Mouse (Mus musculus): ENCODE results near the gene Csrp1. TPM values are rescaled to one million over a fixed set of nuclear protein-coding genes. Genes with fewer than 3 reads are reported as not detected.
A peak's percentile ranks its signal among the peaks of the same experiment; 100 is the strongest.

Csrp1 gene
- polyA plus RNA-seq, 1 experiment from 2014 or later, result 34.1 TPM

DNA sequence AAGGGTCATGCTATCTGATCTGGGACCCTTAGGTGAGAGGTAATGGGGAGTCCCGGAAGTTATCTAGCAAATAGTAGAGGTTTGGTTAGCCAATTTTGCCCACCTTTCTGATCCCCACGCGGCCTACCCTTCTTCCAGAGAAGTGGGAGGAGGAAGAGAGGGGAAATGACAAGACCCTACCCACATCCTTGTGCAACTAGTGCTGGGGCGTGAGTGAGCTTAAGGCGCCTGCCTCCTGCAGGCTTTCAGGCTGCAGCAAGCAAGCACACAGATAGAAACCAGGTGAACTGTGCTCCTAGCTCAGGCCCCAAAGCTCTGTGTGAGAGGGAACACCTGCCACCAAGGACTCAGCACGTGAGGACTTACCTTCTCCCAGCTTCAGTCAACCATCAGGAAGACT lies 31.2 kb upstream of the Csrp1 start:
- DNase-seq (ENCODE audit: low spot score, missing footprints) (peak; percentile 89), ATAC-seq (ENCODE audit: low FRiP score) (no peak)
- Histone ChIP-seq H3K9ac (ENCODE audit: low read length) (peak overlapping the region; percentile 80; the same call in 1 of the 2 replicates), H3K9me3 (ENCODE audit: control insufficient read depth, low read length) (no peaks in the 10 kb centered on the region), H3K4me3 (ENCODE audit: low read depth, low read length) (peak overlapping the region; percentile 61), H3K4me1 (ENCODE audit: control insufficient read depth, insufficient read depth, low read length) (peaks cover 3% of the 10 kb centered on the region), H3K27me3 (ENCODE audit: control insufficient read depth, insufficient read depth, low read length) (peaks cover 40% of the 10 kb centered on the region), H3K36me3 (ENCODE audit: control insufficient read depth, insufficient read depth, low read length) (no peaks in the 10 kb centered on the region), H3K4me2 (peak overlapping the region; percentile 97), H3K27ac (ENCODE audit: low read depth, low read length) (no peak overlapping the region)
- whole genome bisulfite sequencing, result 8% methylated on average over 6 of the region's 6 CpGs

DNA sequence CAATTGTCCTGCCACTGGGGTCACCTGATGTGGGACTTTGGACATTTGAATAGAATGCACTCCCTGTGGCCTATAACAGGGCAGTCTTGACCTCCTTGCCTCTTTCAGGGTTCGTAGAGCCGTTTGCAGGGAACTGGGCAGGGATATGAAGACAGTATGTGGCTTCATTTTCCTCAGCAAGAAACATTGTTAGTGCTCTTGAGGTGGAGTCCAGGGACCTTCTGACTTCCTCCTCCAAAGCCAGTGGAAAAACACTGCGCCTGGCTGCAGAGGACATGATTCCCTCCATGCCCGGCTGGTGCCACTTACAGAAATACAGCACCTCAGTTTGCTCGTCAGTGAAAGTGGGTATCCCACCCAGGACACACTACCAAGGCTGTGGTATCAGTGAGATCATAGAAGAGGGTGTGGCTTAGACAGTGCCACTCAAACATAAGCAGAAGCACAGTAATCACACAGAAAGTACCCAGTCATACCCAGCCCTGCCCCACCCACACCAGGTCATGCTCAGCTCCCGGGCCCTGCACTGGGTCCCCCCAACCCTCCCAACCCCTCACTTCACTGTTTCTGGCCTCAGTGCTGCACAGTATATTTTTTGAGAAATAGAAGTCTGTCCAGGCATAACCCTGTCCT lies 29.0 kb upstream of the Csrp1 start:
- no peak overlapping the region for H3K4me3 ChIP-seq (ENCODE audit: low read depth, low read length)
- H3K27me3 ChIP-seq (ENCODE audit: control insufficient read depth, insufficient read depth, low read length), result peaks cover 30% of the 10 kb centered on the region
- H3K27ac ChIP-seq (ENCODE audit: low read depth, low read length), result no peak overlapping the region
- ATAC-seq (ENCODE audit: low FRiP score), result no peak
- no peak overlapping the region for H3K9ac ChIP-seq (ENCODE audit: low read length)
- peaks cover 3% of the 10 kb centered on the region for H3K4me1 ChIP-seq (ENCODE audit: control insufficient read depth, insufficient read depth, low read length)
- no peak overlapping the region for H3K4me2 ChIP-seq
- 76% methylated on average over 6 of the region's 6 CpGs for WGBS
- no peaks in the 10 kb centered on the region for H3K36me3 ChIP-seq (ENCODE audit: control insufficient read depth, insufficient read depth, low read length)
- no peak for DNase-seq (ENCODE audit: low spot score, missing footprints)
- no peaks in the 10 kb centered on the region for H3K9me3 ChIP-seq (ENCODE audit: control insufficient read depth, low read length)

DNA sequence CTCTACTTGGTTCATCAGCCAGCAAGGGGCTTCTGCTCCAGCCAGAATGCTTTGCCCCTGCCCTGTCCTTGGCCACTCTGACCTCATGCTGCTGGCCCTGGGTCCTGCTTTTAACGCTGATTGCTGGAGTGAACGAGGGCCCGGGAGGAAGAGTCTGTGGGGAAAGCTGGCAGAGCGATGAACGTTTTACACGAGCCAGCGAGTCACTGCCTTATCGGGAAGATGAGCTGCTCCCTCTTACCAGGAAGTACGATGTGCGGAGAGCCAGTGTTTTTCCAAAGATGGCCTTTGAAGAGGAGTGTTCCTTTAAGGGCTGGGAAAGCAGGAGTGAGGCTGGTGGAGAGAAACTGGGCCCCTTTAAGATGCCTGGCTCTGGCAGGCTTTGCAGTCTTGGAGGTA lies 28.4 kb upstream of the Csrp1 start:
- Histone ChIP-seq H3K9me3 (ENCODE audit: control insufficient read depth, low read length) (no peaks in the 10 kb centered on the region), H3K9ac (ENCODE audit: low read length) (no peak overlapping the region), H3K27me3 (ENCODE audit: control insufficient read depth, insufficient read depth, low read length) (peaks cover 24% of the 10 kb centered on the region), H3K27ac (ENCODE audit: low read depth, low read length) (no peak overlapping the region), H3K4me2 (no peak overlapping the region), H3K4me3 (ENCODE audit: low read depth, low read length) (no peak overlapping the region), H3K36me3 (ENCODE audit: control insufficient read depth, insufficient read depth, low read length) (no peaks in the 10 kb centered on the region), H3K4me1 (ENCODE audit: control insufficient read depth, insufficient read depth, low read length) (peaks cover 3% of the 10 kb centered on the region)
- ATAC-seq (ENCODE audit: low FRiP score) (no peak), DNase-seq (ENCODE audit: low spot score, missing footprints) (no peak)
- 64% methylated on average over 10 of the region's 10 CpGs for WGBS

DNA sequence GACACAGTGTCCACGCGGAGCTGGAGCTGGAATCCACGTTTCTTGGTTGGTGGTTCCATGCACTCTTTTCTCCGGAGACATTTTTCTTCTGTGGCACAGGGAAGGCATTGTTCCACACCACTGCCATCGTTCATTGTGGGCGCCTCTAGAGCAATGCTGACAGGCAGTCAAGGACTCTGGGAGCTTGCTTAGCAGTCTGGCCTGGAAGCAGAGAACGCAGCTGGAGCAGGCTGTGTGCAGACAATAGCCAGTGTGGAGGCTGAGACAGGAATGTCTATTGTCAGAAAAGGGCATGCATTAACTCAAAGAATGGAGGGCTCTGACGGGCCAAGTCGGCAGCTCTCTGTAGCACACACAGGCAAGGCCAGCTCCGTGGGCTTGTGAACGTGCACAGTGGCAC lies 25.7 kb upstream of the Csrp1 start:
- ATAC-seq (ENCODE audit: low FRiP score) (no peak), DNase-seq (ENCODE audit: low spot score, missing footprints) (no peak)
- Histone ChIP-seq H3K4me1 (ENCODE audit: control insufficient read depth, insufficient read depth, low read length) (peaks cover 6% of the 10 kb centered on the region), H3K27me3 (ENCODE audit: control insufficient read depth, insufficient read depth, low read length) (peaks cover 13% of the 10 kb centered on the region), H3K4me2 (no peak overlapping the region), H3K9me3 (ENCODE audit: control insufficient read depth, low read length) (no peaks in the 10 kb centered on the region), H3K4me3 (ENCODE audit: low read depth, low read length) (no peak overlapping the region), H3K9ac (ENCODE audit: low read length) (no peak overlapping the region), H3K36me3 (ENCODE audit: control insufficient read depth, insufficient read depth, low read length) (no peaks in the 10 kb centered on the region), H3K27ac (ENCODE audit: low read depth, low read length) (no peak overlapping the region)
- WGBS, result 68% methylated on average over 11 of the region's 11 CpGs

DNA sequence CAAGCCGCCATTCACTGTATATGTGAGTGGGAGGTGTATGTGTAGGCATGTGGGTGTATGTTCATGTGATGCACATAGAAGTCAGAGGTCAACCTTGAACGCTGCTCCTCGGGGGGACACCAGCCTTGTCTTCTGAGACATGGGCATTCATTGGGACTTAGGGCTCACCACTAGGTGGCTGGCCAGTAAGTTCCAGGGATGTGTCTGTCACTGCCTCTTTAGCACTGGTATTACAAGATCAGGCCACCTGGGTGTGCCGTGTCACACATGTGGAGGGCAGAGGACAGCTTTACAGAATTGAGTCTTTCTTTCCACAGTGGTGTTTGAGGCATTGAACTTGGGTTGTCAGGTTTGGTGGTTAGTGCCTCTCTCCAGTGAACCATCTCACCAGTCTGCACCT lies 22.4 kb upstream of the Csrp1 start:
- H3K4me3 ChIP-seq (ENCODE audit: low read depth, low read length), result no peak overlapping the region
- no peak overlapping the region for H3K27ac ChIP-seq (ENCODE audit: low read depth, low read length)
- peaks cover 6% of the 10 kb centered on the region for H3K4me1 ChIP-seq (ENCODE audit: control insufficient read depth, insufficient read depth, low read length)
- H3K9ac ChIP-seq (ENCODE audit: low read length), result no peak overlapping the region
- DNase-seq (ENCODE audit: low spot score, missing footprints) (no peak), ATAC-seq (ENCODE audit: low FRiP score) (no peak)
- no peak overlapping the region for H3K4me2 ChIP-seq
- H3K27me3 ChIP-seq (ENCODE audit: control insufficient read depth, insufficient read depth, low read length), result peaks cover 5% of the 10 kb centered on the region; the same call in 1 of the 2 replicates
- H3K36me3 ChIP-seq (ENCODE audit: control insufficient read depth, insufficient read depth, low read length), result no peaks in the 10 kb centered on the region
- H3K9me3 ChIP-seq (ENCODE audit: control insufficient read depth, low read length), result no peaks in the 10 kb centered on the region
- WGBS, result 76% methylated on average over 4 of the region's 4 CpGs

DNA sequence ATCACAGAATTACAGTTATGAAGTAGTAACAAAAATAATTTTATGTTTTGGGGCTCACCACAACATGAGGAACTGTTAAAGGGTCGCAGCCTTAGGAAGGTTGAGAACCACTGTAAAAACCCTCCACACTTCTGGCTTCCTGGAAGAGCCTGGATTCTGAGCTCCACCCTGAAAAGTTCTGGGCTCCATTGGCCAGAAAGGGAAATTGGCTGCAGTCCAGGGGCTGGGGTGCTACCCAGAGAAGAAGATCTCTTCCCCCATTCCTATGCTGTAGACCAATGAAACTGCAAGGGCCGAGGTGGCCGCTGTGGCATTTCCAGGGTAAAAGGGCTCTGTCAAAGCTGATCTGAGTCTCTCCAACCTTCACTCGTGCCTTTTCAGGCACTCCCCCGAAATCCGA lies 21.8 kb upstream of the Csrp1 start:
- ATAC-seq (ENCODE audit: low FRiP score) (no peak), DNase-seq (ENCODE audit: low spot score, missing footprints) (no peak)
- H3K9me3 ChIP-seq (ENCODE audit: control insufficient read depth, low read length), result no peaks in the 10 kb centered on the region
- H3K9ac ChIP-seq (ENCODE audit: low read length), result no peak overlapping the region
- H3K36me3 ChIP-seq (ENCODE audit: control insufficient read depth, insufficient read depth, low read length), result no peaks in the 10 kb centered on the region
- H3K4me3 ChIP-seq (ENCODE audit: low read depth, low read length), result no peak overlapping the region
- H3K4me2 ChIP-seq, result no peak overlapping the region
- peaks cover 6% of the 10 kb centered on the region for H3K4me1 ChIP-seq (ENCODE audit: control insufficient read depth, insufficient read depth, low read length)
- WGBS, result 30% methylated on average over 6 of the region's 6 CpGs
- H3K27me3 ChIP-seq (ENCODE audit: control insufficient read depth, insufficient read depth, low read length), result peaks cover 5% of the 10 kb centered on the region; the same call in 1 of the 2 replicates
- no peak overlapping the region for H3K27ac ChIP-seq (ENCODE audit: low read depth, low read length)

DNA sequence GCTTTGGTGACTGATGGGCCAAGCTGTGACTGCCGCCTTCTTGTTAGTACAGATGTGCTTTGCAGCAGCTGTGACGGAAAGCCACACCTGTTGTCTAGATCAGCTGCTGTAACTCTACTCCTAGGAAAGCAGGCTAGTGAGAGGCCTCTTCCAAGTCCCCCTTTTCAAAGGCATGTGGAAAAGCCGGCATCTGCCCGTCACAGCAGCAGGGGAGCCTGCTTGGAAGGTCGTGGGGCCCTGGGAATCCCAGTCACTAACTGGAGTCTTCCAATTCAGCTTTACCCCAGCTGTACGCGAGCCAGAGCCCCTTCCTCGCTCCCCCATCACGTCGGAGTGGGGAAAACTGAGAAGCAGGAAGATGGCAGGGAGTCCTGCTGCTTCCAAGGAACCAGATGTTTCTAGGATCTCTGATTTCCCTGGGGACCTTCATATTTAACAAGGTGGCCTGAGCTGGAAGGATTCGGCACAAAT lies 21.4 kb upstream of the Csrp1 start:
- no peak for ATAC-seq (ENCODE audit: low FRiP score)
- H3K9ac ChIP-seq (ENCODE audit: low read length), result no peak overlapping the region
- no peaks in the 10 kb centered on the region for H3K9me3 ChIP-seq (ENCODE audit: control insufficient read depth, low read length)
- peak overlapping the region; percentile 20 for H3K4me3 ChIP-seq (ENCODE audit: low read depth, low read length)
- H3K27me3 ChIP-seq (ENCODE audit: control insufficient read depth, insufficient read depth, low read length), result peaks cover 5% of the 10 kb centered on the region; the same call in 1 of the 2 replicates
- H3K36me3 ChIP-seq (ENCODE audit: control insufficient read depth, insufficient read depth, low read length), result no peaks in the 10 kb centered on the region
- peak overlapping the region; percentile 53 for H3K4me2 ChIP-seq
- H3K27ac ChIP-seq (ENCODE audit: low read depth, low read length), result no peak overlapping the region
- DNase-seq (ENCODE audit: low spot score, missing footprints), result peak; percentile 89
- H3K4me1 ChIP-seq (ENCODE audit: control insufficient read depth, insufficient read depth, low read length), result peaks cover 6% of the 10 kb centered on the region
- WGBS, result 9% methylated on average over 11 of the region's 11 CpGs

DNA sequence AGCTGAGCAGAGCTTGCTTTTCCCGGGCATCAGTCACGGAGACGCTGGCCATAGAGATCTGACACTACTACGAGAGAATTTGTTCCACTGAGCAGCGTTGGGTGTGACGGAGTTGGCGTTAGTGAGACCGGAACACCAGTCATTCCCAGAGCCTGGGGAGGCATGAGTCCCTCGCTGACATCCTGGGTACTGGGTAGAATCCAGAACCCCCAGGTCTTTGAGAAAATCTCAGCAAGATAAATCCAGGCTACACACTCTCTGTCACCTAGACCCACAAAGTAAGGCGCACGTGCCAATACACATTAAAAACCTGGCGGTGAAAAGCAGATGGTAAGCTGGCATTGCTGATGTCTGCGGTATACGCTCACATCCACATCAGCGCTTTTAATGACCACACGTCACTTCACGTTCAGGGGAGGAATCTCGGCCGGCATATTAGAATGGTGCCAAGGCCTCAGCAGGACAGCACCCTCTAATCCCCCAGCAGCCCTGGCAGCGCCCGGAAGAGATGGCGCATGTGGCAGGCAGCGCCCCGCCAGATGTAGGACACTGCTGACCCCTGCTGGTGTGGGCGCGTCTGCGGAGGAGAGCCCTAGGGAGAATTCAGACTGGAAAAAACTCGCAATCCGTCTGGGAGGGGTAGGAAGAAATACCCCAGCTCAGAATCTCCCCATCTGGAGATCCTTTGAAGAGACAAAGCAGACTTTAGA lies 20.7 kb upstream of the Csrp1 start:
- H3K9me3 ChIP-seq (ENCODE audit: control insufficient read depth, low read length), result no peaks in the 10 kb centered on the region
- peak overlapping the region; percentile 20 for H3K4me3 ChIP-seq (ENCODE audit: low read depth, low read length)
- no peak overlapping the region for H3K27ac ChIP-seq (ENCODE audit: low read depth, low read length)
- WGBS, result 2% methylated on average over 29 of the region's 29 CpGs
- peaks cover 6% of the 10 kb centered on the region for H3K4me1 ChIP-seq (ENCODE audit: control insufficient read depth, insufficient read depth, low read length)
- H3K27me3 ChIP-seq (ENCODE audit: control insufficient read depth, insufficient read depth, low read length), result peaks cover 5% of the 10 kb centered on the region; the same call in 1 of the 2 replicates
- peak overlapping the region; percentile 53 for H3K4me2 ChIP-seq
- 0 out of 2 replicates have a peak overlapping the region, but pooled peaks have one; percentile 22 for H3K9ac ChIP-seq (ENCODE audit: low read length)
- DNase-seq (ENCODE audit: low spot score, missing footprints) (peak; percentile 96), ATAC-seq (ENCODE audit: low FRiP score) (peak; percentile 71)
- H3K36me3 ChIP-seq (ENCODE audit: control insufficient read depth, insufficient read depth, low read length), result no peaks in the 10 kb centered on the region

DNA sequence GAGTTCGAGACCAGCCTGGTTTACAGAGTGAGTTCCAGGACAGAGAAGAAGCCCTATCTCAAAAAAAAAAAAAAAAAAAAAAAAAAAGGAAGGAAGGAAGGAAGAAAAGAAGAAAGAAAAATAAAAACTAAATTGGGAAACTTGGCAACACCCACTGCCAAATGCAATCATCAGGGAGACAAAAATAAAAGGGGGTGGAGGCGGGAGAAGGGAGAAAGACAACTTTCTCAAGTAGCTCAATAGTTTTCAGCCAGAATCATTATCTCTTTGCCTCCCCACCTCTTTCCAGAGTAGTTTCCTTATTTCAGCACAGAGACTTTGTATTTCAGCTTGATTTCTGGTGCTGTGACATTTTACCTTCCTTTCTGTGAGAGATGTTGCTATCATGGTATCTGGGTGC lies 20.0 kb upstream of the Csrp1 start:
- H3K36me3 ChIP-seq (ENCODE audit: control insufficient read depth, insufficient read depth, low read length), result no peaks in the 10 kb centered on the region
- no peak overlapping the region for H3K4me3 ChIP-seq (ENCODE audit: low read depth, low read length)
- H3K27ac ChIP-seq (ENCODE audit: low read depth, low read length), result no peak overlapping the region
- H3K9ac ChIP-seq (ENCODE audit: low read length), result no peak overlapping the region
- ATAC-seq (ENCODE audit: low FRiP score) (no peak), DNase-seq (ENCODE audit: low spot score, missing footprints) (no peak)
- WGBS, result 63% methylated on average over 2 of the region's 2 CpGs
- peaks cover 6% of the 10 kb centered on the region for H3K4me1 ChIP-seq (ENCODE audit: control insufficient read depth, insufficient read depth, low read length)
- peak overlapping the region; percentile 53 for H3K4me2 ChIP-seq
- peaks cover 5% of the 10 kb centered on the region; the same call in 1 of the 2 replicates for H3K27me3 ChIP-seq (ENCODE audit: control insufficient read depth, insufficient read depth, low read length)
- H3K9me3 ChIP-seq (ENCODE audit: control insufficient read depth, low read length), result no peaks in the 10 kb centered on the region

All from midbrain, embryonic 11.5 days (tissue).